In genomic region chr14:55722438-55722945, GRCm38 (mm10) we compare ENCODE assay signal across 8 mouse cellular contexts. TPM values are rescaled to one million over a fixed set of nuclear protein-coding genes. Genes with fewer than 3 reads are reported as not detected.
DNase-seq lines count a peak whose midpoint lies in the region; ATAC-seq and TF ChIP-seq lines count a peak whose summit lies in the region.

No protein-coding gene starts in this region.

- no peak for ATAC-seq in lung, postnatal 0 days
- no peak for ATAC-seq in embryonic facial prominence, embryonic 14.5 days (ENCODE audit: low read depth)
- peak; percentile 9; the same call in 1 of the 2 replicates for ATAC-seq in neural tube, embryonic 15.5 days (ENCODE audit: low FRiP score)

- H3K4me3 ChIP-seq in lung, postnatal 0 days (ENCODE audit: low read depth, low read length), result no peak overlapping the region
- no peak overlapping the region for H3K4me3 ChIP-seq in lung, adult 2 months (replicated peaks; ENCODE audit: extremely low read depth, low read depth, low read length)
- H3K4me3 ChIP-seq in embryonic facial prominence, embryonic 14.5 days (ENCODE audit: low read depth, low read length), result peak overlapping the region; percentile 84
- peak overlapping the region; percentile 78 for H3K4me3 ChIP-seq in limb, embryonic 10.5 days
- peak overlapping the region; percentile 92 for H3K4me3 ChIP-seq in neural tube, embryonic 15.5 days (replicated peaks)

- H3K4me1 ChIP-seq in lung, postnatal 0 days (ENCODE audit: insufficient read depth, low read depth, low read length), result peaks cover 6% of the 10 kb centered on the region
- peaks cover 4% of the 10 kb centered on the region for H3K4me1 ChIP-seq in lung, adult 2 months (ENCODE audit: control insufficient read depth, insufficient read depth, low read length)
- 0 out of 2 replicates have a peak, but pooled peaks cover 3% of the 10 kb centered on the region for H3K4me1 ChIP-seq in embryonic facial prominence, embryonic 14.5 days (ENCODE audit: control insufficient read depth, insufficient read depth, low read length)
- peaks cover 13% of the 10 kb centered on the region for H3K4me1 ChIP-seq in limb, embryonic 10.5 days
- H3K4me1 ChIP-seq in neural tube, embryonic 15.5 days, result peaks cover 16% of the 10 kb centered on the region

- peak overlapping the region; percentile 52; the same call in 1 of the 2 replicates for H3K9ac ChIP-seq in lung, postnatal 0 days (replicated peaks; ENCODE audit: low read depth)
- H3K9ac ChIP-seq in embryonic facial prominence, embryonic 14.5 days (ENCODE audit: low read depth, low read length), result peak overlapping the region; percentile 80
- H3K9ac ChIP-seq in neural tube, embryonic 15.5 days (replicated peaks), result no peak overlapping the region

- WGBS in lung, postnatal 0 days, result 38% methylated on average over 8 of the region's 8 CpGs
- WGBS in lung, adult 2 months, result 30% methylated on average over 8 of the region's 8 CpGs
- 48% methylated on average over 8 of the region's 8 CpGs for WGBS in embryonic facial prominence, embryonic 14.5 days
- 54% methylated on average over 8 of the region's 8 CpGs for WGBS in limb, embryonic 10.5 days
- WGBS in neural tube, embryonic 15.5 days, result 47% methylated on average over 8 of the region's 8 CpGs

- H3K27me3 ChIP-seq in lung, postnatal 0 days (replicated peaks; ENCODE audit: insufficient read depth, low read length), result no peaks in the 10 kb centered on the region
- no peaks in the 10 kb centered on the region for H3K27me3 ChIP-seq in embryonic facial prominence, embryonic 14.5 days (replicated peaks; ENCODE audit: control insufficient read depth, insufficient read depth, low read length)
- no peaks in the 10 kb centered on the region; the same call in 1 of the 2 replicates for H3K27me3 ChIP-seq in limb, embryonic 10.5 days (ENCODE audit: low read depth, poor library complexity, severe bottlenecking)
- H3K27me3 ChIP-seq in neural tube, embryonic 15.5 days (replicated peaks), result no peaks in the 10 kb centered on the region

- 0 out of 2 replicates have a peak, but pooled peaks cover 13% of the 10 kb centered on the region for H3K36me3 ChIP-seq in lung, postnatal 0 days (ENCODE audit: insufficient read depth, low read length)
- peaks cover 20% of the 10 kb centered on the region; the same call in 1 of the 2 replicates for H3K36me3 ChIP-seq in embryonic facial prominence, embryonic 14.5 days (ENCODE audit: control insufficient read depth, insufficient read depth, low read length)
- H3K36me3 ChIP-seq in limb, embryonic 10.5 days, result peaks cover 23% of the 10 kb centered on the region
- H3K36me3 ChIP-seq in neural tube, embryonic 15.5 days, result peaks cover 19% of the 10 kb centered on the region

- no peak for TF ChIP-seq POLR2A in lung, adult 2 months (IDR thresholded peaks at IDR 0.05; ENCODE audit: borderline replicate concordance, extremely low read depth, low read depth, low read length)

- DNase-seq in lung, postnatal 0 days (ENCODE audit: low spot score), result no peak
- DNase-seq in lung, adult 2 months, result no peak
- no peak for DNase-seq in embryonic facial prominence, embryonic 14.5 days (ENCODE audit: low spot score)
- no peak for DNase-seq in limb, embryonic 10.5 days (ENCODE audit: low spot score)
- DNase-seq in adrenal gland, postnatal 36 days, result no peak
- no peak for DNase-seq in thymus, postnatal 14 days
- no peak for DNase-seq in layer of hippocampus, adult 11-12 months (ENCODE audit: low spot score)

- H3K4me2 ChIP-seq in lung, postnatal 0 days (replicated peaks; ENCODE audit: low read depth, low read length), result peak overlapping the region; percentile 70; the same call in 1 of the 2 replicates
- H3K4me2 ChIP-seq in embryonic facial prominence, embryonic 14.5 days (ENCODE audit: low read depth, low read length), result peak overlapping the region; percentile 62
- H3K4me2 ChIP-seq in neural tube, embryonic 15.5 days, result peak overlapping the region; percentile 79

- TF ChIP-seq EP300 in lung, postnatal 0 days (IDR thresholded peaks at IDR 0.05), result no peak

- H3K27ac ChIP-seq in lung, postnatal 0 days (ENCODE audit: low read length), result 0 out of 2 replicates have a peak overlapping the region, but pooled peaks have one; percentile 20
- peak overlapping the region; percentile 79; the same call in 1 of the 2 replicates for H3K27ac ChIP-seq in embryonic facial prominence, embryonic 14.5 days (replicated peaks; ENCODE audit: low read depth, low read length)
- H3K27ac ChIP-seq in limb, embryonic 10.5 days, result peak overlapping the region; percentile 89
- H3K27ac ChIP-seq in neural tube, embryonic 15.5 days (replicated peaks), result peak overlapping the region; percentile 88; the same call in 1 of the 2 replicates

- no peak for TF ChIP-seq CTCF in lung, postnatal 0 days (IDR thresholded peaks at IDR 0.05)
- no peak for TF ChIP-seq CTCF in lung, adult 2 months (IDR thresholded peaks at IDR 0.05; ENCODE audit: insufficient read depth, low read length)

- no peaks in the 10 kb centered on the region for H3K9me3 ChIP-seq in lung, postnatal 0 days (ENCODE audit: low read length)
- no peaks in the 10 kb centered on the region for H3K9me3 ChIP-seq in embryonic facial prominence, embryonic 14.5 days (ENCODE audit: control insufficient read depth, low read length)
- no peaks in the 10 kb centered on the region for H3K9me3 ChIP-seq in limb, embryonic 10.5 days (replicated peaks)
- H3K9me3 ChIP-seq in neural tube, embryonic 15.5 days (replicated peaks), result no peaks in the 10 kb centered on the region

RNA-seq across cellular contexts. Expression of gene Rabggta, which starts 0.4 kb away (rescaled TPM):
- 31.4 and 32.5 TPM in 2 replicates for polyA plus RNA-seq in lung, postnatal 0 days (2015; fragmentation: Nextera tagmentation; extraction: Ambion mirVana)
- polyA plus RNA-seq in lung, adult 2 months (2012; rRNA removed), result 42.0 and 57.3 TPM in 2 replicates
- 20.7 and 20.9 TPM in 2 replicates for polyA plus RNA-seq in embryonic facial prominence, embryonic 14.5 days (2014; fragmentation: Nextera tagmentation; extraction: Ambion mirVana)
- 27.3 and 29.7 TPM in 2 replicates for polyA plus RNA-seq in limb, embryonic 10.5 days (2016; fragmentation: Nextera tagmentation; extraction: Ambion mirVana)
- 56.7 and 65.1 TPM in 2 replicates for polyA plus RNA-seq in neural tube, embryonic 15.5 days (2015; fragmentation: Nextera tagmentation; extraction: Ambion mirVana)
- 10 to 100 TPM; 17.2 to 25.1 TPM for total RNA-seq in adrenal gland, postnatal 36 days (2021)

RNA-seq across cellular contexts. Expression of gene Tgm1, which starts 8.8 kb away (rescaled TPM):
- polyA plus RNA-seq in lung, postnatal 0 days (2015; fragmentation: Nextera tagmentation; extraction: Ambion mirVana), result 14.2 and 20.6 TPM in 2 replicates
- 3.4 and 30.7 TPM in 2 replicates for polyA plus RNA-seq in lung, adult 2 months (2012; rRNA removed)
- polyA plus RNA-seq in embryonic facial prominence, embryonic 14.5 days (2014; fragmentation: Nextera tagmentation; extraction: Ambion mirVana), result 7.1 and 8.0 TPM in 2 replicates
- polyA plus RNA-seq in limb, embryonic 10.5 days (2016; fragmentation: Nextera tagmentation; extraction: Ambion mirVana), result 1.5 and 1.9 TPM in 2 replicates
- 0.31 and 0.96 TPM in 2 replicates for polyA plus RNA-seq in neural tube, embryonic 15.5 days (2015; fragmentation: Nextera tagmentation; extraction: Ambion mirVana)
- total RNA-seq in adrenal gland, postnatal 36 days (2021), result under 1 TPM; 0.26 TPM

RNA-seq across cellular contexts. Expression of gene Dhrs1, which starts 23.0 kb away (rescaled TPM):
- 74.1 and 83.5 TPM in 2 replicates for polyA plus RNA-seq in lung, postnatal 0 days (2015; fragmentation: Nextera tagmentation; extraction: Ambion mirVana)
- polyA plus RNA-seq in lung, adult 2 months (2012; rRNA removed), result 69.2 and 89.0 TPM in 2 replicates
- 76.5 and 83.8 TPM in 2 replicates for polyA plus RNA-seq in embryonic facial prominence, embryonic 14.5 days (2014; fragmentation: Nextera tagmentation; extraction: Ambion mirVana)
- 65.2 and 67.4 TPM in 2 replicates for polyA plus RNA-seq in limb, embryonic 10.5 days (2016; fragmentation: Nextera tagmentation; extraction: Ambion mirVana)
- polyA plus RNA-seq in neural tube, embryonic 15.5 days (2015; fragmentation: Nextera tagmentation; extraction: Ambion mirVana), result 79.7 and 84.6 TPM in 2 replicates
- 10 to 100 TPM; 72.7 to 73.2 TPM for total RNA-seq in adrenal gland, postnatal 36 days (2021)

RNA-seq across cellular contexts. Expression of gene Nop9, which starts 23.0 kb away (rescaled TPM):
- 16.2 and 19.5 TPM in 2 replicates for polyA plus RNA-seq in lung, postnatal 0 days (2015; fragmentation: Nextera tagmentation; extraction: Ambion mirVana)
- polyA plus RNA-seq in lung, adult 2 months (2012; rRNA removed), result 12.7 and 16.8 TPM in 2 replicates
- polyA plus RNA-seq in embryonic facial prominence, embryonic 14.5 days (2014; fragmentation: Nextera tagmentation; extraction: Ambion mirVana), result 32.6 and 36.9 TPM in 2 replicates
- 68.7 and 71.4 TPM in 2 replicates for polyA plus RNA-seq in limb, embryonic 10.5 days (2016; fragmentation: Nextera tagmentation; extraction: Ambion mirVana)
- polyA plus RNA-seq in neural tube, embryonic 15.5 days (2015; fragmentation: Nextera tagmentation; extraction: Ambion mirVana), result 25.1 and 31.5 TPM in 2 replicates
- 10 to 100 TPM; 17.3 to 20.7 TPM for total RNA-seq in adrenal gland, postnatal 36 days (2021)

RNA-seq across cellular contexts. Expression of gene Cideb, which starts 35.8 kb away (rescaled TPM):
- 0.65 and 1.3 TPM in 2 replicates for polyA plus RNA-seq in lung, postnatal 0 days (2015; fragmentation: Nextera tagmentation; extraction: Ambion mirVana)
- 3.8 and 4.0 TPM in 2 replicates for polyA plus RNA-seq in lung, adult 2 months (2012; rRNA removed)
- polyA plus RNA-seq in embryonic facial prominence, embryonic 14.5 days (2014; fragmentation: Nextera tagmentation; extraction: Ambion mirVana), result 0.33 and 0.59 TPM in 2 replicates
- polyA plus RNA-seq in limb, embryonic 10.5 days (2016; fragmentation: Nextera tagmentation; extraction: Ambion mirVana), result 0.24 TPM in 1 of 2 replicates, not detected in the other
- 0.35 and 0.93 TPM in 2 replicates for polyA plus RNA-seq in neural tube, embryonic 15.5 days (2015; fragmentation: Nextera tagmentation; extraction: Ambion mirVana)
- 1 to 10 TPM in 1 of 2 experiments, under 1 TPM in 1; 0.93 to 1.3 TPM for total RNA-seq in adrenal gland, postnatal 36 days (2021)

Comparison
In these comparisons a context has a peak if more than half of its experiments do, and no peak if none do; other contexts are left out.
1. H3K27ac ChIP-seq: peak in every context shown above with its lines; median percentile 89 in limb, embryonic 10.5 days; 88 in neural tube, embryonic 15.5 days; 79 in embryonic facial prominence, embryonic 14.5 days; 20 in lung, postnatal 0 days.
2. H3K4me3 ChIP-seq: peak in embryonic facial prominence, embryonic 14.5 days (single experiment), limb, embryonic 10.5 days (single experiment) and neural tube, embryonic 15.5 days (single experiment); none in lung, postnatal 0 days (single experiment) and lung, adult 2 months (single experiment).
3. Peak in every context shown above with its lines, with median percentiles within 50 percentile points of each other: H3K4me2 ChIP-seq.